Mouse (Mus musculus): ENCODE measurements around the gene Gemin4. TPM values are rescaled to one million over a fixed set of nuclear protein-coding genes. Genes with fewer than 3 reads are reported as not detected.
A peak's percentile ranks its signal among the peaks of the same experiment; 100 is the strongest.

Gene Gemin4
- polyA plus RNA-seq, 1 experiment from 2014 or later, result 15.7 TPM

- ATAC-seq, result peak; percentile 88
- H3K36me3 ChIP-seq, result peaks cover 2% of the 10 kb centered on the region
- peak overlapping the region; percentile 55 for H3K27ac ChIP-seq
- no peaks in the 10 kb centered on the region for H3K27me3 ChIP-seq
- H3K4me1 ChIP-seq (replicated peaks), result peaks cover 15% of the 10 kb centered on the region
- H3K4me3 ChIP-seq (replicated peaks), result peak overlapping the region; percentile 94
- H3K9ac ChIP-seq (replicated peaks), result peak overlapping the region; percentile 82
- WGBS, result 2% methylated on average over 28 of the region's 28 CpGs
- H3K4me2 ChIP-seq (replicated peaks), result peak overlapping the region; percentile 97
- no peaks in the 10 kb centered on the region for H3K9me3 ChIP-seq
Measured at GRCm38 (mm10) chr11:76178726-76179494, 38.6 kb downstream of the Gemin4 start.

GRCm38 (mm10) chr11:76170207-76170606 is 47.3 kb downstream of the Gemin4 start:
- Histone ChIP-seq H3K9ac (replicated peaks) (no peak overlapping the region), H3K27me3 (no peaks in the 10 kb centered on the region), H3K4me1 (replicated peaks) (peaks cover 4% of the 10 kb centered on the region; the same call in 1 of the 2 replicates), H3K36me3 (peaks cover 21% of the 10 kb centered on the region), H3K9me3 (no peaks in the 10 kb centered on the region), H3K4me3 (replicated peaks) (no peak overlapping the region), H3K27ac (no peak overlapping the region), H3K4me2 (replicated peaks) (no peak overlapping the region)
- 0 out of 2 replicates have a peak, but pooled peaks have one; percentile 53 for ATAC-seq
- 62% methylated on average over 5 of the region's 5 CpGs for WGBS

DNA sequence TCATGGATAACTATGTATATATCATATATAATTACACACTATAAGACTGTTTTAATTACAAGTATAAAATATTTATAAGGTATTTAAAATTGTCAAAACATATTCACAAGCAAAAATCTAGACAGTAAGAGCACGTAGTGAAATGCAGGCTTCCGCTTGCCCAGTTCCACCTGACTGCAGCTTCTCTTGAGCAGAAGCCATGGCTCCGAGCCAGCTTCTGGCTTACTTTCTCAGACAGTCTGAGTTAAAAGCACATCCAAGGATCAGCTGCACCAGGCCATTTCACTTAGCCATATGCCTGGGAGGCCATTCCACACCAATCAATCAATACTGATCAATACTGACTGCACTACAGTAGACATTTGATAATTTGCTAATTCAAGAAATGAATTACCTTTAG is 48.5 kb downstream of the Gemin4 start:
- 82% methylated on average over 3 of the region's 3 CpGs for WGBS
- H3K9ac ChIP-seq (replicated peaks), result no peak overlapping the region
- H3K4me2 ChIP-seq (replicated peaks), result no peak overlapping the region
- peaks cover 4% of the 10 kb centered on the region; the same call in 1 of the 2 replicates for H3K4me1 ChIP-seq (replicated peaks)
- no peak overlapping the region for H3K27ac ChIP-seq
- no peaks in the 10 kb centered on the region for H3K9me3 ChIP-seq
- no peak overlapping the region for H3K4me3 ChIP-seq (replicated peaks)
- no peak for ATAC-seq
- peaks cover 27% of the 10 kb centered on the region for H3K36me3 ChIP-seq
- H3K27me3 ChIP-seq, result no peaks in the 10 kb centered on the region

GRCm38 (mm10) chr11:76167079-76167765 is 50.2 kb downstream of the Gemin4 start:
- no peak for ATAC-seq
- Histone ChIP-seq H3K9me3 (no peaks in the 10 kb centered on the region), H3K9ac (replicated peaks) (no peak overlapping the region), H3K27me3 (no peaks in the 10 kb centered on the region), H3K27ac (no peak overlapping the region), H3K4me1 (replicated peaks) (peaks cover 4% of the 10 kb centered on the region; the same call in 1 of the 2 replicates), H3K4me3 (replicated peaks) (no peak overlapping the region), H3K36me3 (peaks cover 26% of the 10 kb centered on the region), H3K4me2 (replicated peaks) (no peak overlapping the region)
- WGBS, result 35% methylated on average over 5 of the region's 5 CpGs

DNA sequence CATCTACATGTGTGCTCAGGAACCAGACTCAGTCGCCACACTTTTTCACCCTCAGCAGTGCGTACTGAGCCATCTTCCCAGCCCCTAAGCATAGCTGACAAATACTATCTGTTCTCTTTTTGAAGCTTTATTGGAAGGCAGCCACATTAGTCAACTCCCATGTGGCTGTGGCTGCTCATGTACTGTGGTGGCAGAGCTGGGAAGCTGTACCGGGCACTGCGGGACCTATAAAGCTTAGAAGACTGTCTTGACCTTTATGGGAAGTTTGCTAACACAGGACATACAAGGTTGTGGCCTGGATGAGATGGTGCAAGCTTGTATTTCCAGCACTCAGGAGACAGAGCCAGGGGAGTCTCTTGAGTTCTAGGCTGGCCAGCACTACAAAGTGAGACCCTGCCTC is 50.8 kb downstream of the Gemin4 start:
- no peak overlapping the region for H3K4me2 ChIP-seq (replicated peaks)
- H3K4me3 ChIP-seq (replicated peaks), result no peak overlapping the region
- no peak for ATAC-seq
- H3K27ac ChIP-seq, result no peak overlapping the region
- peaks cover 4% of the 10 kb centered on the region; the same call in 1 of the 2 replicates for H3K4me1 ChIP-seq (replicated peaks)
- no peak overlapping the region for H3K9ac ChIP-seq (replicated peaks)
- H3K9me3 ChIP-seq, result no peaks in the 10 kb centered on the region
- WGBS, result 94% methylated on average over 4 of the region's 4 CpGs
- H3K27me3 ChIP-seq, result no peaks in the 10 kb centered on the region
- H3K36me3 ChIP-seq, result peaks cover 24% of the 10 kb centered on the region

Other genes with a start within 250 kb of the Gemin4 start
- gene 1700016K19Rik, start 217.8 kb downstream of the Gemin4 start, polyA plus RNA-seq (2015; fragmentation: Nextera tagmentation; extraction: Ambion mirVana), result 0.97 and 1.8 TPM in 2 replicates
- gene Rflnb, start 189.9 kb downstream of the Gemin4 start, polyA plus RNA-seq (2015; fragmentation: Nextera tagmentation; extraction: Ambion mirVana), result 6.2 and 7.2 TPM in 2 replicates
- 61.4 and 64.5 TPM in 2 replicates for gene Vps53, start 38.0 kb downstream of the Gemin4 start, polyA plus RNA-seq (2015; fragmentation: Nextera tagmentation; extraction: Ambion mirVana)
- gene Fam57a, start 38.0 kb downstream of the Gemin4 start, polyA plus RNA-seq (2015; fragmentation: Nextera tagmentation; extraction: Ambion mirVana), result 22.0 and 22.3 TPM in 2 replicates
- gene Dbil5, start 56 bp downstream of the Gemin4 start, polyA plus RNA-seq (2015; fragmentation: Nextera tagmentation; extraction: Ambion mirVana), result 0.50 and 1.00 TPM in 2 replicates
- gene Mrm3, start 26.1 kb upstream of the Gemin4 start, polyA plus RNA-seq (2015; fragmentation: Nextera tagmentation; extraction: Ambion mirVana), result 18.6 and 19.0 TPM in 2 replicates
- gene Glod4, start 26.1 kb upstream of the Gemin4 start, polyA plus RNA-seq (2015; fragmentation: Nextera tagmentation; extraction: Ambion mirVana), result 128 TPM in 2 replicates
- 29.0 and 34.3 TPM in 2 replicates for gene Nxn, start 181.5 kb upstream of the Gemin4 start, polyA plus RNA-seq (2015; fragmentation: Nextera tagmentation; extraction: Ambion mirVana)
- 96.3 and 102 TPM in 2 replicates for gene Timm22, start 189.3 kb upstream of the Gemin4 start, polyA plus RNA-seq (2015; fragmentation: Nextera tagmentation; extraction: Ambion mirVana)